Mouse (Mus musculus) layer of hippocampus, adult 9-11 months (tissue): ENCODE measurements around the gene Lipt2.

Experiments used
- DNase-seq: peaks from one replicate; pipeline ENCODE4 v3.0.0; 2022

Lipt2 gene

GRCm38 (mm10) chr7:100159105-100159841, at the start of gene Lipt2:
Lipt2 (plus strand) TSS chr7:100159277.
- peak; percentile 94 for DNase-seq

- DNase-seq, result no peak
Observed at GRCm38 (mm10) chr7:100111506-100111905, 47.6 kb upstream of the Lipt2 start.

GRCm38 (mm10) chr7:100113821-100114220, 45.3 kb upstream of the Lipt2 start:
- peak; percentile 17 for DNase-seq

- DNase-seq, result no peak
Observed at GRCm38 (mm10) chr7:100114279-100114678, 44.8 kb upstream of the Lipt2 start.

GRCm38 (mm10) chr7:100120791-100121261, 38.3 kb upstream of the Lipt2 start:
- no peak for DNase-seq

- peak; percentile 97 for DNase-seq
Observed at GRCm38 (mm10) chr7:100121376-100121789, 37.7 kb upstream of the Lipt2 start, which contains the start of gene Pold3. Pold3 (minus strand) TSS chr7:100121565.

GRCm38 (mm10) chr7:100123486-100123885, 35.6 kb upstream of the Lipt2 start:
- no peak for DNase-seq

GRCm38 (mm10) chr7:100124211-100124610, 34.9 kb upstream of the Lipt2 start:
- DNase-seq, result no peak

GRCm38 (mm10) chr7:100125166-100125565, 33.9 kb upstream of the Lipt2 start:
- no peak for DNase-seq

GRCm38 (mm10) chr7:100126514-100126913, 32.6 kb upstream of the Lipt2 start:
- DNase-seq, result no peak

- no peak for DNase-seq
Observed at GRCm38 (mm10) chr7:100128262-100129041, 30.6 kb upstream of the Lipt2 start.

- no peak for DNase-seq
Observed at GRCm38 (mm10) chr7:100130592-100130991, 28.5 kb upstream of the Lipt2 start.

GRCm38 (mm10) chr7:100132379-100132778, 26.7 kb upstream of the Lipt2 start:
- DNase-seq, result no peak

GRCm38 (mm10) chr7:100137038-100137437, 22.0 kb upstream of the Lipt2 start:
- DNase-seq, result no peak

GRCm38 (mm10) chr7:100138075-100138474, 21.0 kb upstream of the Lipt2 start:
- DNase-seq, result no peak

GRCm38 (mm10) chr7:100140591-100140990, 18.5 kb upstream of the Lipt2 start:
- DNase-seq, result no peak

- DNase-seq, result no peak
Observed at GRCm38 (mm10) chr7:100148586-100148985, 10.5 kb upstream of the Lipt2 start.

- DNase-seq, result no peak
Observed at GRCm38 (mm10) chr7:100150086-100150485, 9.0 kb upstream of the Lipt2 start.

GRCm38 (mm10) chr7:100150626-100151025, 8.5 kb upstream of the Lipt2 start:
- DNase-seq, result no peak

GRCm38 (mm10) chr7:100157669-100158068, 1.4 kb upstream of the Lipt2 start:
- DNase-seq, result no peak

GRCm38 (mm10) chr7:100160006-100160405, 929 bp downstream of the Lipt2 start:
- no peak for DNase-seq

GRCm38 (mm10) chr7:100163506-100163905, 4.4 kb downstream of the Lipt2 start:
- no peak for DNase-seq

GRCm38 (mm10) chr7:100168654-100169053, 9.6 kb downstream of the Lipt2 start:
- DNase-seq, result no peak

GRCm38 (mm10) chr7:100170756-100171155, 11.7 kb downstream of the Lipt2 start:
- no peak for DNase-seq
